Mouse (Mus musculus): Measurements from ENCODE around the gene Ubl3.

Gene Ubl3

GRCm38 (mm10) chr5:148562235-148562634, 9.6 kb upstream of the Ubl3 start:
- DNase-seq (ENCODE audit: low read depth) = no peak

DNA sequence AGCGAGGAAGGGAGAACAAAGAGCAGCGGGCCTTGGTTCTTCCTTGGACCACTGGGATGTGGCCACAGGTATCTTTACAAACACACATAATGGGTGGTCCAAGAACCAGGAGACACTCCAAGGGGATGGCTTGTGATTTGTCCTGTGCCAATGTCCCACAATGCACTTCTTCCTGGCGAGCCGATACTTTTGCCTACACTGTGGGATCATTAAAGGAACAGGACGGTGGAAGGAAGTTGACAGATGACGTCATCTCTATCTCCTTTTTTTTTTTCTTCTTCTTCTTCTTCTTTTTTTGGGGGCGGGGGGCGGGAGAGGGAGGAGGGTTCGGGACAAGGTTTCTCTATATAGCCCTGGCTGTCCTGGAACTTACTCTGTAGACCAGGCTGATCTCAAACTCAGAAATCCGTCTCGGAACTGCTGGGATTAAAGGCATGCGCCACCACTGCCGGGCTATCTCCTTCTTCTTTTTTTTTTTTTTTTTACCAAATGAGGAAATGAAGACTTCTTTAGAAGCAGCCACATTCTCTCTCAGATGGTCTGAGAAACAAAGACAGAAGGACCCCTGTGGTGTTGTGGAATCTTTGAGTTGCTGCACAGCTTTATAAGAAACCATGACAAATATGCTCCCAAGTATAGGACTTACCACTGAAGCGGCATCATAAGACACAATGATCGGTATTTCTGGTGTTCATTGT, 6.8 kb upstream of the Ubl3 start:
- DNase-seq (ENCODE audit: low read depth) = no peak

- no peak for DNase-seq (ENCODE audit: low read depth)
These were observed 5.9 kb upstream of the Ubl3 start for GRCm38 (mm10) chr5:148558472-148558871.

GRCm38 (mm10) chr5:148556509-148556908, 3.9 kb upstream of the Ubl3 start:
- no peak for DNase-seq (ENCODE audit: low read depth)

- no peak for DNase-seq (ENCODE audit: low read depth)
These were observed 2.6 kb upstream of the Ubl3 start for GRCm38 (mm10) chr5:148555156-148555555.

DNA sequence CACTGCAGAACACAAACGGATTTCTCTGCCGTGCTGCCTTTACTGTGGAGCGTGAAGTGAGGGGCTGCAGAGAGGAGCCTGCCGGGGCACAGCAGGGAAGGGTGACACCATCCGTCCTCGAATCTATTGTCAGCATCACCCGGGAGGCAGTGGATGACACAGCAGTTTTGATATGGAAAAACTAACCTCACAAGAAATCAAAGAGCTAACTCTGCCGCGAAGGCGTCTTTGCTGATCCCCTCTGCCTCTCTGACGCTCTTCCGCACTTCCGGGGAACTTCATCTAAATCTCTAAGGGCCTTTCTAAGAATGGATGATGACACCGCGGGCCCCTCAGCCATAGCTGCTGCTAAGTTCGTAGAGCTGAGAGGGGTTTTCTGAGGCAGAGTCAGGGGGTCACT, 2.1 kb upstream of the Ubl3 start:
- DNase-seq (ENCODE audit: low read depth) = peak; percentile 87

DNA sequence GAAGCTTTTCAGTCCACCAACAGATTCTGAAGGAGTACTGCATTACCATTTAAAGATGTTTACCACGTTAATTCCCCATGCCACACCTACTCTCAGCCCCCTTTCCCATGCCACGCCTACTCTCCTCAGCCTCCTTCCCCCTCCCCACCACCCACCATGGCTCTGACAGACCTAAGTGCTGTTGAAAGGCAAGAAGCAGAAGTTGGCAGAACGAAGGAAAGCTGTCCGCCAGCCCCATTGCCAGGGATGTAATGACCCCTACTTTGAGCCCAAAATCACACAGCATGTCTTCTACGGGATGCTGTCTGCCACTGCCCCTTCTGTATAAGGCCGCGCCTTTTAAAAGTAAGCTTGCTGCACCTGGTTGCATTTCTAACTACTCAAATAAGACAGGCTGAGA, 1.7 kb upstream of the Ubl3 start:
- DNase-seq (ENCODE audit: low read depth) = no peak

DNA sequence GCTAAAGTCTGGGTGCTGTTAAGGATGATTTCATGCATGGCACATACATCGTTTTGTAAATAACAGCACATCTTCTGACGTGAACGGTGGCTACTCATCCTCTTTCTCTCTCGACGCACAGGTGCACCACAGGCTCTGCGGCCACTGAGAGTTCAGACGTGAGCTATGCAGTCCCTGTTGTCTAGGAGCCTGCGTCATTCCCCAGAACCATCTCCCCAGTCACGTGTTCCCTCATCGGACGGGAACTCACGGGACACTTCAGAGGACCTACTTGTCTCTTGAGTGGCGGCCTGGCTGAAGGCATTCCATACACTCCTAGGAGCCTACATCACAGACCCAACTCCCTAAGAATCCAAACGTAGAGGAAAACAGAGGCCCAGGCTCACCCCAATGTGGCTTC, 1.1 kb upstream of the Ubl3 start:
- DNase-seq (ENCODE audit: low read depth) = no peak

DNA sequence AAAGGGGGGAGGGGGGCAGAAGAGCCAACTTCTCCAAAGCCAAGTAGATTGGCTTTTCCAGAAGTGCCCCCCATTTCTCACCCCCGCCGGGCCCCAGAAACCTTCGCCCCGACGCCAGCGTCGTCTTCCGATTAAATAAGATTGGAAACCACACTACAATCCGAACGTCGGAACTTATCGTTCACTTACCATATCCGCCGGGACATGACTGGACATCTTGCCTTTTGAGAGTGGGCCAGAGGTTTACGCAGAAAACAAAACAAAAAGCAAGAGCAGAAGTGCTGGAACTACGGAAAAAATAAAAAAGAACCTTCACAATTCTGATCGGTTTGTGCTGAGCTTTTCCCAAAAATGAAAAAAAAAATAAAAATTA, 839 bp downstream of the Ubl3 start:
- DNase-seq (ENCODE audit: low read depth) = peak; percentile 81

GRCm38 (mm10) chr5:148550821-148551763, 1.5 kb downstream of the Ubl3 start:
- peak; percentile 68 for DNase-seq (ENCODE audit: low read depth)

DNA sequence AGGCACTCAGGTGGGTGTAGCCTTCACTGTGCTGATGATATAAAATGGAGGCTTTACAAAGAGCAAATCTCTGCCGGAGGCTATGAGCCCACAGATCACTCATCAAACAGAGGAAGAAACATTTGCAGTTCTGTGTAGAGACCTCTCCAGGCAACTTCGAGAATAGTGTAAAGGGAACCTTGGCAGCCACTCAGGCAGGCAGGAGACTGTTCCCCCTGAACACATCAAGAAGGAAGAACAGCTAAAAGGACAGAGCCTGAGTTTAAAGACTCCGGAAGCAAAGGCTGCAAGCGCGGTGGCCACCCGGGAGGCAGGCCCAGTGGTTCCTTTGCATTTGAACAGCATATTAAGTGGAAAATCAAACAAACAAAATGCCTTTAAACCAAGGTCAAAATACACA, 2.2 kb downstream of the Ubl3 start:
- DNase-seq (ENCODE audit: low read depth) = peak; percentile 61

DNA sequence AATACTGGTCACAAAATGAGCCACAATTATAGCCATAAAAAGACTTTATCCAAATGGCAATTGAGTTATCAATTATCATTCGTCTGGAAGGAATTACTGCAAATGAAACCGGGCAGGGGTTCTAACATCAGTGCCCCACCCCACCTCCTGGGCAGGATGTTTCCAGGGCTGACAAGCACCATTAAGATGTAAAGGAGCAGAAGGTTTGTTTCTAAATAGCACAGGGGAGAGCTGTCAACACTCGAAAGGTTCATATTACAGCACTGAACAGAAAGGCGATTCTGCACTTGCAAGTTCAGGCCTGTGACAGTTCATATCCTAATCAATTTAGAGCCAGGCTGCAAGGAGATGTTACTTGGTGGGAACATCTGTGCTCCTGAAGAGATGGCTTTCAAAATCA, 3.3 kb downstream of the Ubl3 start:
- DNase-seq (ENCODE audit: low read depth) = no peak

DNA sequence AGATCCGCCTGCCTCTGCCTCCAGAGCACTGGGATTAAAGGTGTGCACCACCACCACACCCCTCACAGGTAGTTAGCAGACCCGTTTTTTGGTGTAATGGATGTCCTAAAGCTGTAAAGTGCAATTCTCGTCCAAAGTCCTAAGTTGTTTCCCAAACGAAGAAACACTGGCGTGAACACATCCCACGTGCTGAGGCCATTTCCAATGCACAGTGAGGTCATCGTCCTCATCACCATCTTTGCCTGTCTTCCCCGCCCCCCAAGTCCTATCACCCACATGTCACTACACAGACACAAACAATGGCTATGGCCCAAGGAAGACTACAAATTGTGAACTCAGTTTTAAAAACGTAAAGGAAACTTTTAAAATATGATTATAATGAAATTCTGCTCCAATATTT, 4.0 kb downstream of the Ubl3 start:
- peak; percentile 41 for DNase-seq (ENCODE audit: low read depth)

DNA sequence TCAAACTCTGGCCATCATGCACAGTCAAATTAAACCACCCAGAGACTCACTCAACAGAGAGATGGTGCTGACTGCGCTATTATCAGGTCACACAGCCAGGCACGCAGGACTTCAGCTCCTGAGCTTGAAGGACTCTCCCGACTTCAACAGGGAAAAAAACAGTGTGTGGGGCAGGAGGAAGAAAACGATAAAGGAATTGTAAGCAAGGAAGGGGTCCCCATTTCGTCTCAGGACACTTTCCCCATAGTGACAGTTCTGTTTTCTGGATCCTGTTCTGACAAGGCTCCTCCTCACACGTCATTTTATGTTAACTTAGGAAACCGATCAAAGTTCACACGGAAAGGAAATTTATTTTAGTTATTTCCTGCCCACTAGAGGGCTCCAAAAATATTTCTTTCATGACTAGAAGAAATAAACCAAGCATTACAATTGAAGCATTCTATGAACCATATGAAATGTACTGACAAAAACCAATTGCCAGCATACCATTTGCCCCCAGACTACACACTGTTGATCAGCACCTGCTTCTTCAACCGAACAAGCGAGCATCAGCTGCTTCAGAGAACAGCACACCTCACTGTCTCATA, 4.6 kb downstream of the Ubl3 start:
- peak; percentile 80 for DNase-seq (ENCODE audit: low read depth)

DNA sequence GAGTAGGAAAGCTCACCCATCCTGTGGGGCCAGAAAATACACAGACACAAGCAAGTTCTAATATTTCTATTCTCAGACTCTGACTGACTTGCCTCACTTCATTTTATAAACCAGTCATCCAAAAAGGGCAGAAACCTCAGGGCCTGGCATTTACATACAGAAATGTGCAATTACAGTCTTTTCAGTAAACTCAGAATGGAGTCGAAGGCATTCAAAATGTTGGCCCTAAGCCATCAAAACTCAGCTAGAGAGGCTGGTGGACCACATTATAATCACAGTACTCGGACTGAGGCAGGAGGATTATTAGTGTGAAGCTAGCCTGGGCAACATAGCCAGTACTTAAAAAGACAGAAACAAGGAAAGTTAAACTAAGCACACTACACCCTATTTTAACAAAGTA, 5.6 kb downstream of the Ubl3 start:
- DNase-seq (ENCODE audit: low read depth) = no peak

DNA sequence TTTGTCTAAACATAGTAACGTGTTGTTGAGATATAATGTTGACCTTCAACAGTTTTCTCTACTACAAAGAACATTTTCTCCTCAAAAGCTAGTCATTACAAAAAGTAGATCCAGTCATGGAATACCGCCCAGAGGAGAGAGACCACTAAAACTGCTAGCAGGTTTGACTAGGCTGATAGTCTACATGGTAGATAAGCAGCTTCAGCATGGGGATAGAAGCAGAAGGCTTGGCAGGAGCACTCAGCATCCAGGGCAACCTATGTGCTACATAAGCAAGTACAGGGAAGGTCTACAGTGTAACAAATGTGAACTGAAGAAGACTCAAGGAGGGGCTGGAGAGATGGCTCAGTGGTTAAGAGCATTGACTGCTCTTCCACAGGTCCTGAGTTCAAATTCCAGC, 7.9 kb downstream of the Ubl3 start:
- DNase-seq (ENCODE audit: low read depth) = no peak

DNA sequence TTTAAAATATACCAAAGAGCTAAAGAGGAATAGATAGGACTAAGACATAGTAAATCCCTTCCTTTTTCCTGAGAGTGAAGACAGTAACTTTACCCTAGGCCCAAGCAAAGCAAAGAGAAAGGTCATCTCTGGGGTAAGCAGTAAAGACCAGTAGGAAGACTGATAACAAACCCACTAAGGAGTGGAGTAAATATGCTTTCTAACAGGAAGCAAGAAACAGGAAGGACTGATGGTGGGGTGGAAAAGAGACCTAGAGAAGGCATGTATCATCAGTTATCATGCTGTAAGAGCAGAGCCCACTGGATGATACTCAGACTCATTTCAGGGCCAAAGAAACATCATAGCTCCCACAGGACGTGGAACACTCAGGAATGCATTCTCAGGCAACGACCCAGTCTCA, 10.4 kb downstream of the Ubl3 start:
- peak; percentile 39 for DNase-seq (ENCODE audit: low read depth)

- no peak for DNase-seq (ENCODE audit: low read depth)
These were observed 16.7 kb downstream of the Ubl3 start for GRCm38 (mm10) chr5:148535669-148536430.

DNA sequence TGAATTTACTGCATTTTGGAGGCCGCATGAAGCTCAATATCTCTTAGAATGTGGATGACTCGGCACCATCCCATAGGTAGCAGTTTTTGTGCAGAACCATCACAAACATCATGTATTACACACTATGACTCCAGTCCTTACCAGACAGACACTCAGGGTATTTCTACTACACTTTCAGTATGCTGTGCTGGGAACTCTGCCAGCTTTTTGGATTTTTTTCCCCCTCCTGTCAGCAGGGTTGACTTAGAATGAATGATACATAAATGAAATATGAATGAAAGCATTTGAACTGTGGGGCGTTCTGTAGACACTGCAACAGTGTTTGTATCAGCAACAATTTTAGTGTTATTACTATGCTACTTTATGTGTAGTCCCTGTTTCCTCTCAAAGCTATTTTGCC, 17.9 kb downstream of the Ubl3 start:
- DNase-seq (ENCODE audit: low read depth) = no peak

GRCm38 (mm10) chr5:148533924-148534323, 18.7 kb downstream of the Ubl3 start:
- DNase-seq (ENCODE audit: low read depth) = no peak

- DNase-seq (ENCODE audit: low read depth) = no peak
These were observed 20.4 kb downstream of the Ubl3 start for GRCm38 (mm10) chr5:148532201-148532600.

GRCm38 (mm10) chr5:148527632-148528031, 25.0 kb downstream of the Ubl3 start:
- no peak for DNase-seq (ENCODE audit: low read depth)

Measured in induced T-regulatory cell, adult 2 months (primary cell).